Mouse (Mus musculus): ENCODE measurements around the gene 3110009E18Rik. TPM values are rescaled to one million over a fixed set of nuclear protein-coding genes. Genes with fewer than 3 reads are reported as not detected.

Gene 3110009E18Rik
- total RNA-seq, 4 experiments from 2014 or later: 4.8 to 7.3 (median 6.0) TPM

- no peak for DNase-seq (ENCODE audit: low spot score in 2 of 2)
Observed at GRCm38 (mm10) chr1:120101227-120101609, 19.8 kb upstream of the 3110009E18Rik start.

DNA sequence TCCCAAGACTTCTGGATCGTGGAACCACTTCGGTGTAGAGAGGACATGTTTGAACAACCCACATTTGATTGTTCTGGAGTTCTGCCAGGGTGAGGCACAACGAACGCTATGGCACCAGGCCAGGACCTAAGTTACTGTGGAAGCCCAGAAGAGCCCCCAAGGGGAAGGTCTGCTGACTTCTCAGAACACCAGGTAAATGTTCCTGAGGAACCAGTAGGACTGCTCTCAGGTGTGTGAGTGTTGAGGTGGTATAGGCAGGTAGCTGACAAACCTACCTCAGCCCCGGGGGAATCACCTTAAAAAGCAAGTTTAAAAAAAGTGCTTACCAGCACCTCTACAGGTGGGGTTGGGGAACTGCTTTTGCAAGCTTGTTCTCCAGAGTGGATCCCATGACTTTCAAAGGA lies 15.4 kb upstream of the 3110009E18Rik start:
- no peak for DNase-seq (ENCODE audit: low spot score in 2 of 2)

GRCm38 (mm10) chr1:120109741-120110432 lies 11.1 kb upstream of the 3110009E18Rik start:
- no peak for DNase-seq (ENCODE audit: low spot score in 2 of 2)

DNA sequence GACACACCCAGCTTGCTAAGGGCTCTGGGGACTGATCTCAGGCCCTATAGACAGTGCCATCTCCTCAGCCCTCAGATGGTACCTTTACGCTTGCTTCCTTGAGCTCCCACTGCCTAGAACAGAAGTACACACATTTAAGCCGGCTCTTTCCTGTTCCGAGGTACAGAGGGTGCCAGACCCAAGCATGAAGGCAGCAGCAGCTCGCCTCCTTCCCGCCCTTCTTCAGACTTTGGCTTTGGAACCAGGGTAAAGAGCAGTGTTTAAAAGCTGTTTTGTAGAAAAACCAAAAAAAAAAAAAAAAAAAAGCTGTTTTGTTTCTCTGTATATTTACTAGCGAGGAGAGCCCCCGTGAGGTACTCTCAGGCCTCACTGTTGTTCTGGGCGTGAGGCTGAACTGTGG lies 9.2 kb upstream of the 3110009E18Rik start:
- no peak for DNase-seq (ENCODE audit: low spot score in 2 of 2)

- DNase-seq (ENCODE audit: low spot score in 2 of 2): no peak
Observed at GRCm38 (mm10) chr1:120112251-120113187, 8.5 kb upstream of the 3110009E18Rik start.

DNA sequence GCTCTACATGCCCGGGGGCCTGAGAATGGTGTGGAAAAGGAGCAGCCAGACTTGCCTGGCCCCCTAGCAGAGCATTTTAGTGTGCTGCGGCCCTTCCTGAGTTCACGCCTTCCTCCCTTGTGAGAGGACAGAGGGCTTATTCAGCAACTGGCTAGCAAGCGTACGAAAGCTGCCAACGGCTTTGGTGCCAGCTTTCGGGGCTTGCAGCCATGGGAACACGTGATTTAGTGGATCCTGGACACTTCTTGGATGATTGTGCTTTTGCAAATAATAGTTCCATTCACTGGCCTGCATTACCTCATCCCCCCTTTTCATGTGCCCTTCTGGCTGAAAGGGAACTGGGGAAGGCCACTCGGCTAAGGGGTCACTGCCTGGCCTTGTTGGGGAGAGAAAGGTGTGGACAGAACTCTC lies 5.3 kb upstream of the 3110009E18Rik start:
- peak; percentile 65 to 90 for DNase-seq (ENCODE audit: low spot score in 2 of 2)

- no peak for DNase-seq (ENCODE audit: low spot score in 2 of 2)
Observed at GRCm38 (mm10) chr1:120116106-120116505, 4.9 kb upstream of the 3110009E18Rik start.

GRCm38 (mm10) chr1:120118854-120119253 lies 2.1 kb upstream of the 3110009E18Rik start:
- DNase-seq (ENCODE audit: low spot score in 2 of 2): no peak

DNA sequence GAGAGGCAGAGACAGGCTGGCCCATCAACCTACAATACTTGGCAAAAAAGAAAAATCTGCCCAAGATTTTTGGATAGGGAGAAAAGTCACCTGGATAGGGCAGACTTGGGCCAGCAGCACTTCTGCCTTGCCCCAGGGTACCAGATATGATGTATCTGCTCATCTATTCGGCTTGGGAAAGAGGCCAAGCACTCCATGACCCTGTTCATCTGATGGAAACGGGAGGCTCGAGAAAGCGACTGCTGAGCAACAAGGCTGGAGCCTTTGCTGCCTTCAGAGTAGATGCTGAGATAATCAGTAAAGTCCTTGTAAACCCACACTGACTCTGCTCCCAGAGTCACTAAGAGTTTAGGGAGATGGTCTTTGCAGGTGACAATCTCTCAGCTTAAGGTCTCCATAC lies 1.6 kb upstream of the 3110009E18Rik start:
- no peak for DNase-seq (ENCODE audit: low spot score in 2 of 2)

GRCm38 (mm10) chr1:120120141-120120968 lies 632 bp upstream of the 3110009E18Rik start:
- DNase-seq (ENCODE audit: low spot score in 2 of 2): peak in 1 of 2 experiments; percentile 35

DNA sequence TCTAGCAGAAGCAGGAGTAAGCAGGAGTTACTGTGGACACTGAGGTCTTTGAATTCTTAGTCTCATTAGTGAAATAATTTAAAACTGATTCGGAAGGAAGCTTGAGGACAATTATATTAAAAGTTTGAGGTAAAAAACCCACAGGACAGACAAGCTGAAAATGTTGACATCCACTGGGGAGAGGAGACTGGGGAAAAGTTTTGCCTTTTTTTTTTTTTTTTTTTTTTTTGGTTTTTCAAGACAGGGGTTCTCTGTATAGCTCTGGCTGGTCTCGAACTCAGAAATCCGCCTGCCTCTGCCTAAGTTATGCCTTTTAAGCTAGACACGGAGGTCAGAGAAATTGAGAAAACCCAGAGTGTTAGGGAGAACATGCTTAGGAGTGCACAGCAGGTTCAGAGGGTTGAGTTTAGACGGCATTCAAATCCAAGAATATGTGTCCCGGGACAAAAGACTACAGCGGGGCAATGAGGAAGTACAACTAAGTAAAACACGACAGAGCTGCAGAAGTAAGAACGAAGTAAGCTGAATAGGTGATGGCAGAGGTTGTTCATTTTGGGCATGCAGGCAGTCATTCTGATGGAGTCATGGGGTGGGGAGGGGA lies 1.0 kb downstream of the 3110009E18Rik start:
- no peak for DNase-seq (ENCODE audit: low spot score in 2 of 2)

DNA sequence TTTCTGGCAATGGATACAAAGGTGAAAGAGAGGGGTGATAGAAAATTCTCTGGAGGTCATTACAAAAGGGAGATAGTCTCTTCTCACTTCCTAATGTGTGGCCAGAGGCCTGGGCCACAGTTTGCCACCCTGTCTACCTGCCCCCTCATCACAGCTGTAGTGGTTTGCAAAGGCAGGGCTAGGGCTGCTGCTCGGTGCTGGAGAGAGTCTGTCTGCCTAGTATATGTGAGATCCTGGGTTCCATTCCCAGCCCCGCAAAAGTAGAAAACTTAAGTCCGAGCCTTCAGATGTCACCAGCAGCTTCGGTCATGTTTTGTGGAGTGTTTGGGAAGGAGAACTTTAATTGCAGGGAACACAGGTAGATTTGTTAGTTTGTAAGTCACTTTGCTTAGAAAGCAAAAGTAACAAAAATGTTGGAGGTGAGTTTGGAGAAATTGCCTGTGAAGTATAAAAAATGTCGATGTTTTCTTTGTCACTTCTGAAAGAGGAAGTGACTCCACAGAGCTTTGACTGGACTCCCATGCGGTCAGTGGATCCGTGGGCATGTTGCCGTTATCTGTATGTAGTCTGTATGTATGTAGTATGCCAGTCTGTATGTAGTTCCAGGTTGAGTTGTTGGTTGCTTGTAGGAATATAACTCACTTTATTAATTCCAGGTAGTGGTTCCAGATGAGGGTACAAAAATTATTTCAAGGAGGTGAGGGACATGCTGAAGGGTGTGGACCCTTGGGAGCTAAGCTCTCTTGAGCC lies 1.8 kb downstream of the 3110009E18Rik start:
- DNase-seq (ENCODE audit: low spot score in 2 of 2): no peak

GRCm38 (mm10) chr1:120124839-120125238 lies 3.9 kb downstream of the 3110009E18Rik start:
- no peak for DNase-seq (ENCODE audit: low spot score in 2 of 2)

- no peak for DNase-seq (ENCODE audit: low spot score in 2 of 2)
Observed at GRCm38 (mm10) chr1:120125471-120125870, 4.5 kb downstream of the 3110009E18Rik start.

GRCm38 (mm10) chr1:120126318-120126717 lies 5.3 kb downstream of the 3110009E18Rik start:
- no peak for DNase-seq (ENCODE audit: low spot score in 2 of 2)

DNA sequence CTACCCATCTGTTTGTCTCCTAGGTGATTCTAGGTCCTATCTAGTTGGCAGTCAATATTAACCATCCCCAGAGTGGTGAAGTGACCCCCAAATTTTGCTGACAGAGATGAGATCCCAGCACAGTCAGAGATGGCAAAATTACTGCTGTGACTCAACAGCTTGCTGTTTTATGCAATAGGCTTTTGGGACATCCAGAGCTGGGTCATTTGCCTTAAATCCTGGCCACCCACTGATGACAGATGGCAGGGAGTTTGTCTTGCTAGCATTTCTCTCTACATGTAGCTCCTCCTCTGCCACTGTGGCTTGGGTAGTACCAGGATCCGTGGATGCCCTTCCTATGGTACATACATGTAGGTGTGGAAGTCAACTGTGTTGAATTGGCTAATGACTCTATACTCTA lies 11.4 kb downstream of the 3110009E18Rik start:
- DNase-seq (ENCODE audit: low spot score in 2 of 2): peak in 1 of 2 experiments; percentile 30

DNA sequence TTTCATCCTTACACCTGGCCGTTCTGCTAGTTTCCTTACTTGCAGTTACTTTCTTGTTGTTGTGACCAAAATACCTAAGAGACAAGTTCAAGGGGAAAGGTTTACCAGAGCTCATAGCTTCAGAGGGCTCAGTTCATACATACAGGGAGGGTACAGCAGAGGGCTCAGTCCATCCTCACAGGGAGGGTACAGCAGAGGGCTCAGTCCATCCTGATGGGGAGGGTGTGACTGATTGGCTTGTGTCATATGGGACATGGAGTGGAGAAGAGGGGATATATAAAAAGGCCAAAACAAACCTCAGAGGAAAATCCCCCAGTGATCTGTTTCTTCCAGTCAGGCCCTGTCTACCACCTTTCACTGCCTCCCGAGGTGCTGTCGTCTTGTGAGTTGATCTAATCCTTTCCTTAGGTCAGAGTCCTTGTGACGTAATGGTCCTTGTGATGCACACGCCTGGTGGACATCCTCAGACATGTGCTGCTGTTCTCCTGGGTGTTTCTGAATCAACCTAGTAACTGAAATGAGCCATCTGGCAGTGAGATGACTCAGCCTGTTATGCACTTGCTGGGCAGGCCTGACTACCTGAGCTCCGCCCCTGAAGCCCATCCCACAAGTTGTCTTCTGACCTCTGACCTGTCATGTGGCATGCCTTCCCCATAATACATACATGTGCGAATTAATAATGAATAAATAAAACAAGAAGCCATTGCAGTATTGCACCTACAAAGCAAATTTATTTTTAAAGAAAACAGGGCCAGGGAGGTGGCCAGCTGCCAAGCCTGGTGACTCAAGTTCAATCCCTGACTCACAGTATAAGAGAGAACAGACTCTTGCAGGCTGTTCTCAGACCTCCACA lies 15.2 kb downstream of the 3110009E18Rik start:
- DNase-seq (ENCODE audit: low spot score in 2 of 2): peak in 1 of 2 experiments; percentile 84

DNA sequence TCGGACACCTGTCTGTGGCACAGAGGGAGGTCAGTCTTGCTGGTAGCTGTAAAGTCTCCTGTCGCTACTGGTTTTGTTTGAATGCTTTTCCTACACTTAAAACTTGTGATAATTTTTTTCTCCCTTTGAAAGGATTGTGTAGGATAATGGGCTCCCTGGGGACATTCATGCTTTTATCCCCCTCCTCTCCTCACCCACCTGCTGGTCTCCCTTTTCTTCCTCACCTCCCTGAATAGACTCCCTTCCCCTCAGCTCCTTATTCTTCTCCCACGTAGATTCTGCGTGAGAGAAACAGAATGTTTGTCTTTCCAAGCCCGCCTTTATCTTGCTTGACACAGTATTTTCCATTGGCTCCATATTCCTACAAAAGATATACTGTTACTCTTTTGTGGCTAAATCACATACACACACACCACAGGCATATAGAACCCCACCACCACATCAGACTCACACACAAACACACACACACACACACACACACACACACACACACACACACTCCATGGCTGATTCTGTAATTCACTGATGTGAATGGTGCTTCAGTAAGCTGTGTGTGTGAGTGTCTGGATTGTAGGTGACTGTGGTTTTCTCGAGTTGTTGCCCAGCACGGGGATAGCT lies 18.0 kb downstream of the 3110009E18Rik start:
- no peak for DNase-seq (ENCODE audit: low spot score in 2 of 2)

- DNase-seq (ENCODE audit: low spot score in 2 of 2): no peak
Observed at GRCm38 (mm10) chr1:120140144-120140693, 19.2 kb downstream of the 3110009E18Rik start.

Measured in left cerebral cortex, adult 8-10 months (tissue).